In the genomic region with DNA sequence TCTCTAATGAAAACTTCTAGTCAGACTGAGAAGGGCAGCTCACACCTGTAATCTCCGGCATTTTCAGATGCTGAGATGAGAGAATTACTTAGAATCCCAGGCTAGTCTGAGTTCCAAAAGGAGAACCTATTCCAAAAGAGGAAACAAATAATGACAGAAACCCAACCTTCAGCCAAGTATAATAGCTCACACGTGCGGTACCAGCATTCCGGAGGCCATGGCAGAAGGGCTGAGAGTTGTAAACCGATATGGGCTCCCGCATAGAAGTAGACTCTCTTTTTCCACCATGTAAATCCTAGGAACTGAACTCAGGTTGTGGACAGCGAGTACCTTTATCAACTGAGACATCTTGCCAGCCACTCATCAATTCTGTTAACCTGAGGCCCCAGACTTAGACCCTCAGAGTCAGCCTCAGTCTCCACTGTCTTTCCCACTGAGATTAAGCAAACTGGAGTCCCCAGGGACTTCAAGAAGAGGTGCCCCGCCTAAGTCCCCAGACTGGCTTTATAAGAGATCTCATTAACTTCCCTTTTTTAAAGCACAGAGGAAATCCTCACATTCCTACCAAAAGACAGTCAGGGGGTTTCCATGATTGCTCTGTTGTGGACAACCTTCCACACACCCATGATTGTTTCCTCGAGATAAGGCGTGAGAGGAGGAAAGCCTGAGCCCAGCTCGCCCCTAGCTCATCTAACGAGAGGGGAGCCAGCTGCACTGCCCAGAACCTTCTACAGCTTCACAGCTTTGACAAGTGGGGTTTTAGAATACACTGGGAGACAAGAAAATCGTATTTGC, we compare ENCODE assay signal across 13 mouse cellular contexts. TPM values are rescaled to one million over a fixed set of nuclear protein-coding genes. Genes with fewer than 3 reads are reported as not detected.
DNase-seq lines count a peak whose midpoint lies in the region; ATAC-seq lines count a peak whose summit lies in the region.
"Had no signal": no experiment of that assay in that cellular context is flagged by ENCODE, and none has a peak within 500 bp of the region (broad histone marks: within the 10 kb centered on the region; RNA-seq: fewer than 3 reads in every experiment).

No protein-coding gene starts in this region.

- no peak for DNase-seq in kidney, adult 11 months
- peak; percentile 57 for DNase-seq in NIH3T3 (ENCODE audit: low read depth)
- peak; percentile 66 for DNase-seq in embryonic facial prominence, embryonic 14.5 days (ENCODE audit: low spot score)
- no peak for DNase-seq in cerebellum, postnatal 4 days (ENCODE audit: low spot score in 2 of 2)
- no peak for DNase-seq in embryo, embryonic 11 days
- DNase-seq in right cerebral cortex, postnatal 36 days (ENCODE audit: low spot score in 2 of 2), result no peak
- DNase-seq: adrenal gland, adult 2 months; cerebellum, adult 18-20 months; lung, postnatal 4 days had no signal

- H3K4me1 ChIP-seq in kidney, embryonic 16.5 days (ENCODE audit: insufficient read depth, low read length), result peaks cover 44% of the 10 kb centered on the region
- H3K4me1 ChIP-seq in embryonic facial prominence, embryonic 14.5 days (ENCODE audit: control insufficient read depth, insufficient read depth, low read length), result peaks cover 23% of the 10 kb centered on the region
- H3K4me1 ChIP-seq: neural tube, embryonic 13.5 days had no signal

- WGBS in kidney, embryonic 16.5 days, result 48% methylated on average over 13 of the region's 13 CpGs
- WGBS in embryonic facial prominence, embryonic 14.5 days, result 44% methylated on average over 13 of the region's 13 CpGs

- no peak overlapping the region for H3K4me2 ChIP-seq in kidney, embryonic 16.5 days (replicated peaks; ENCODE audit: low read depth, low read length)
- H3K4me2 ChIP-seq in embryonic facial prominence, embryonic 14.5 days (ENCODE audit: low read depth, low read length), result no peak overlapping the region
- H3K4me2 ChIP-seq: hindbrain, embryonic 14.5 days; neural tube, embryonic 13.5 days had no signal

- H3K27me3 ChIP-seq in kidney, embryonic 16.5 days (ENCODE audit: insufficient read depth, low read length), result no peaks in the 10 kb centered on the region
- no peaks in the 10 kb centered on the region for H3K27me3 ChIP-seq in embryonic facial prominence, embryonic 14.5 days (replicated peaks; ENCODE audit: control insufficient read depth, insufficient read depth, low read length)
- H3K27me3 ChIP-seq: neural tube, embryonic 13.5 days had no signal

- H3K9me3 ChIP-seq in kidney, embryonic 16.5 days (ENCODE audit: low read length), result no peaks in the 10 kb centered on the region
- no peaks in the 10 kb centered on the region for H3K9me3 ChIP-seq in embryonic facial prominence, embryonic 14.5 days (ENCODE audit: control insufficient read depth, low read length)
- H3K9me3 ChIP-seq: neural tube, embryonic 13.5 days had no signal

- H3K4me3 ChIP-seq in kidney, embryonic 16.5 days (ENCODE audit: low read length), result no peak overlapping the region
- no peak overlapping the region for H3K4me3 ChIP-seq in embryonic facial prominence, embryonic 14.5 days (ENCODE audit: low read depth, low read length)
- H3K4me3 ChIP-seq: neural tube, embryonic 13.5 days had no signal

- ATAC-seq in kidney, embryonic 16.5 days (ENCODE audit: low FRiP score, low TSS enrichment), result no peak
- no peak for ATAC-seq in embryonic facial prominence, embryonic 14.5 days (ENCODE audit: low read depth)
- ATAC-seq in megakaryocyte progenitor cell, adult 5-6 weeks (replicated peaks; ENCODE audit: poor library complexity), result peak; percentile 54

- peak overlapping the region; percentile 43; the same call in 1 of the 2 replicates for H3K27ac ChIP-seq in kidney, embryonic 16.5 days (ENCODE audit: low read length)
- no peak overlapping the region; the same call in 1 of the 2 replicates for H3K27ac ChIP-seq in embryonic facial prominence, embryonic 14.5 days (replicated peaks; ENCODE audit: low read depth, low read length)
- H3K27ac ChIP-seq: hindbrain, embryonic 14.5 days; neural tube, embryonic 13.5 days had no signal

- 0 out of 2 replicates have a peak overlapping the region, but pooled peaks have one; percentile 3 for H3K9ac ChIP-seq in kidney, embryonic 16.5 days (replicated peaks; ENCODE audit: low read length)
- no peak overlapping the region for H3K9ac ChIP-seq in embryonic facial prominence, embryonic 14.5 days (ENCODE audit: low read depth, low read length)
- H3K9ac ChIP-seq: hindbrain, embryonic 14.5 days; neural tube, embryonic 13.5 days had no signal

- no peaks in the 10 kb centered on the region for H3K36me3 ChIP-seq in kidney, embryonic 16.5 days (ENCODE audit: insufficient read depth, low read length)
- H3K36me3 ChIP-seq in embryonic facial prominence, embryonic 14.5 days (ENCODE audit: control insufficient read depth, insufficient read depth, low read length), result no peaks in the 10 kb centered on the region
- H3K36me3 ChIP-seq: neural tube, embryonic 13.5 days had no signal

RNA-seq across cellular contexts. Expression of gene Pcbp1, which starts 32.5 kb away (rescaled TPM):
- 195 and 234 TPM in 2 replicates for polyA plus RNA-seq in kidney, embryonic 16.5 days (2015; fragmentation: Nextera tagmentation; extraction: Ambion mirVana)
- polyA plus RNA-seq in embryonic facial prominence, embryonic 14.5 days (2014; fragmentation: Nextera tagmentation; extraction: Ambion mirVana), result 397 and 402 TPM in 2 replicates
- total RNA-seq in megakaryocyte progenitor cell, adult 5-6 weeks (2015), result 333 and 352 TPM in 2 replicates
- 107 and 114 TPM in 2 replicates for total RNA-seq in megakaryocyte progenitor cell, adult 5-6 weeks (2017)

RNA-seq across cellular contexts. Expression of gene C87436, which starts 55.5 kb away (rescaled TPM):
- 22.0 and 28.4 TPM in 2 replicates for polyA plus RNA-seq in kidney, embryonic 16.5 days (2015; fragmentation: Nextera tagmentation; extraction: Ambion mirVana)
- 22.7 and 23.9 TPM in 2 replicates for polyA plus RNA-seq in embryonic facial prominence, embryonic 14.5 days (2014; fragmentation: Nextera tagmentation; extraction: Ambion mirVana)
- total RNA-seq in megakaryocyte progenitor cell, adult 5-6 weeks (2015), result 27.1 and 45.4 TPM in 2 replicates
- 25.6 and 45.9 TPM in 2 replicates for total RNA-seq in megakaryocyte progenitor cell, adult 5-6 weeks (2017)

Comparison
In these comparisons a context has a peak if more than half of its experiments do, and no peak if none do; other contexts are left out.
1. DNase-seq: peak in NIH3T3 (single experiment) and embryonic facial prominence, embryonic 14.5 days (single experiment); none in kidney, adult 11 months (single experiment), cerebellum, postnatal 4 days (0 of 2), embryo, embryonic 11 days (single experiment) and right cerebral cortex, postnatal 36 days (0 of 2).